Mouse (Mus musculus) megakaryocyte, embryonic 14.5 days (primary cell): ENCODE measurements around the gene Pccb.

Experiments used
- FLI1 ChIP-seq: IDR thresholded peaks from 2 replicates; pipeline ENCODE4 v1.6.1; 2012; ENCODE audit warnings: low read length, inconsistent platforms, mixed read lengths
- GATA1 ChIP-seq: IDR thresholded peaks from 3 replicates; pipeline ENCODE4 v1.6.1; 2012; ENCODE audit warnings: mixed read lengths, low read length, inconsistent platforms, borderline replicate concordance

DNA sequence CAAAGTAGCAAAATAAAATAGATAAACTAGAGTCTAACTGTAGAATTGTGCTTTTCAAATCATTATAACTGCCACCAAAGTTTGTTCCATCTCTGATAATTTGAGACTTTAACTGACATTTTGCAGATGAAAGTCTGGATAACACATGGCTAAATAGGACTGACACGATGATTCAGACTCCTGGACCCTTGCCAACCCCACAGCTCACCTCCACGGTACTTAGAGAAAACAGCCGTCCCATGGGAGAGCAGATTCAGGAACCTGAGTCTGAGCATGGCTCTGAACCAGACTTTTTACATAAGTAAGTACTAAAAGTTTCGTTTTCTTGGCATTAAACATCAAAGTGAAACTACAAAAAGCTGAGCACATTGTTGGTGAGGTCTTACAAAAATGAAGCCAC lies 83.2 kb downstream of the Pccb start:
- no peak for TF ChIP-seq GATA1
- TF ChIP-seq FLI1: no peak
